Mouse (Mus musculus) ovary, postnatal 10 days (tissue): ENCODE results near the gene Dab1.

Experiments used
- DNase-seq: peaks from one replicate; pipeline ENCODE4 v3.0.0; 2022; ENCODE audit warnings: low spot score

Dab1 gene

DNA sequence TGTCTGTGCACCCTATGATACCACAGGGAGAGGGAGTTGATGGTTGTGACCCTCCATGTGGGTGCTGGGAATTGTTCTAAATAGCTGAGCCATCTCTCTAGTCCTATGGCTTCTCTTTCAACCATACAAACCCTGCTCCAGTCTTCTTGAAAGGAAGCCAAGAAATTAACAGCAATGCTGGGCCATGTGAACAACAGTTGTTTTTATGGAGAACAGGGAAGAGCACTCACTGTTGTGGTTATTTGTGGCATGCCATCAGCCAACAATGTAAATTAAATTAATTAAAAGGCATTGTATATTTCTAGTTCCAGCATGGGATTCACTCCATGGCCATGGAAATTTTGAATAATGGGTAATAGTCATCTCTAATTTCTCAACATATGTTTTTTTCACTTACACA lies 492.5 kb downstream of the Dab1 start:
- no peak for DNase-seq

DNA sequence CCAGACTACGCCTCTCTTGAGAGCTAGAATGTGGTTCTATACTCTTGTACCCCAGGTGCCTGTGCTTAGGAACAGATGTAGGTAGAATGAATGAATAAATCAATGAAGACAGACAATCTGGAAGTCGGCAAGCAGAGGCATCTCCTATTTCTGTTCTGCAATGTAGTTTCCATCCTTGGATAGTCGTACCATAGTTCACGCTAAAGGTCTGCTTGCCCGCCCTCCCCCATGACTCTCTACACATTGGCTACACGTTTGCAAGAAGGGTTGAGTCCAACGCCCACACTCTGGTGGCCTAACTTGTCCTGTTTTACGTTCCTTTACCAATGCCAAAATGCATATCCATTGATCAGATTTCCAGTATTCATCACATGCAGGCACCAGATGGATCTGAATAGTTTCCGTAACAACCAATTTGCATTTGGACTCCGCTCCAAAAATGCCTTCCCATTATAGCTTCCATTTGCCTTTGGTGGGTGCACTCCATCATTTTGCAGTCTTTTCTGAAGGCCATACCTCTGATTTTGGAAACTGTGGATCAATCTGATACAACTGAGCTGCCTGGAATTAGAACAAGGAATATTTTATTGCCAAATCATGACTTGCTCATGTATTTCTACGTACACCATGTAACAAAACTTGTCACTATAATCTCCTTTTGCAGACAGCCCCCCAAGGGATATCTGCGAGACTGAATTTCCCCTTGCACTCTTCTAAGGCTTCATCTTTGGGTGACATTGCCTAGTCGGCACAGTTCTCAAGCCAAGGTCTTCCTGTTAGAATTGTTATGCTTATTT lies 494.2 kb downstream of the Dab1 start:
- DNase-seq: no peak

DNA sequence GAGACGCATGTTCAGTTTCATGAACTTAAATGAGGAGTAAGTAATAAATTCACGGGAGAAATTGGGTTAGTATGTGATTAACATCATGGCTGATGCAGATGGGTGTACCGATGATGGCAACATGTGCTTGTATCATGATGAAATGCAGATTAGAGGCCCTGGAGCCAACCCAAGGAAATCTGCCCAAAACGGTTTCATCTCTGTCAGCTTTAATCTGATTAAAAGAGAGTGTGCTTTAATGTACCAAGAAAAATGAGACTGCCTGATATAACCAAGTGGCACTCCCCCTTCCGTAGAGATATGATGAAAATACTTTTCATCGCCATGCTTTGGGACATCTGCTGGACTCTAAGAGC lies 494.8 kb downstream of the Dab1 start:
- DNase-seq: no peak

DNA sequence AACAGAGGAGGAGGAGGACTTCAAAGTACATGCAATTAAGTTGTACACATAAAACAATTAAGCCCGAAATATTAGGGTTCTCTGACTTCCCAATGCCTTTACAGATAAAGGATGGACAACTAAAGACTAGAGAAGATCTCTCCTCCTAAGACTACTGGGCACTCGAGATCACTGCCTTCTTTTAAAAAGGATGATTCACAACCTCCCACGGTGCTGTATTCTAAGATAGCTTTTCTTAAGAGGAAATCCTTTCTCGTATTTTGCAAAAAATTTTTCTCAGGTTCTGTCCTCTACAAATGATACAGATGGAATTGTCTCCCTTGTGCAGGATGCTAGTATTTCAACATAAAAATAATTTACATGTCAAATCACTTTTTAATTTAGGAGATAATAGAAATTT lies 500.9 kb downstream of the Dab1 start:
- no peak for DNase-seq

DNA sequence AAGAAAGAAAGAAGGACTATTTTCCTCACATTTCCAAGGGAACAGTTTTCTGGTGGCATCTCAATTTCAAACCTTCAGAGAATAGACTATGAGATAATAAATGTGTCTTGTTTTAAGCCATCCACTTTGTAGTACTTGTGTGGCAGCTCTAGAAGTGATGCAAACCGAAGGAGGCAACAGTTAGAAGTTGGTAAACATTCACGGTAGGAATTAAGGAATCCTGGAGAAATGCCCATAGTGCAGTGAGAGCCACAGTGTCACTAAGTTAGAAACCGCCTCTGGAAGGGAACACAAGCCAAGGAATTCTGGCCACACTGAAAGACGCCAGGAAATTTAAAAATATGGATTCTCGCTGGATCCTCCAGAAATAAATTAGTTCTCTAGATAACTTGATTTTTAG lies 502.8 kb downstream of the Dab1 start:
- no peak for DNase-seq

DNA sequence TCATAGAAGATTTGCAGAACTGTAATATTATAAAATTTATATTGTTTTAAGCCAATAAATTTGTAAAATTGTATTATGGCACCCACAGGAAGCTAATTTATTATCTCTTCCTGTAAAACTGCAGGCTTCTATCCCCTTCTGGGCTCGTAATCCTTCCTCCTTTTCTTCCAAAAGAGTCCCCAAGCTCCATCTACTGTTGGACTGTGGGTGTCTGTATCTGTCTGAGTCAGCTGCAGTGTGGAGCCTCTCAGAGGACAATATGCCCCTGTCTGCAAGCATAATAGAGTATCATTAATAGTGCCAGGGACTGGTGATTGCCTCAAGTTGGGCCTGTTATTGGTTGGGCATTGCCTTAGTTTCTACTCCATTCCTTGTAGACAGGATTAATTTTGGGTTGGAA lies 503.2 kb downstream of the Dab1 start:
- DNase-seq: no peak

DNA sequence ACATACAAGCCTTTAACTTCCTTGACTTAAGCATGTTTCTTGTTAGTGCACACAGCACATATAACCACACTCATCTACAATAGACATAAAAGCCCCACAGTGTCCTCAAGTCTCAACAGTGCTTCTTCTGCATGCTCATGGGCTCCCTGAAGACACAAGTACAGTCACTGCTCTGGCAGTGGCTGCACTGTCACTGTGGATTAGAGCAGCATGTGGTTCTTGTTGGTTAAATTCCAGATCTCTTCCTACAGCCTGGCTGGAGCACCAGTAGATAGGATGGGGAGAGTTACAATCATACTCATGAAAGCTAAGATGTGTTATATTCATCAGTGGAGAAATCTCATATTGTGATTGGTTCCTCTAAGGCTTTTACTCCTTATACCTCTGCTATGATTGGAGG lies 534.5 kb downstream of the Dab1 start:
- DNase-seq: no peak

DNA sequence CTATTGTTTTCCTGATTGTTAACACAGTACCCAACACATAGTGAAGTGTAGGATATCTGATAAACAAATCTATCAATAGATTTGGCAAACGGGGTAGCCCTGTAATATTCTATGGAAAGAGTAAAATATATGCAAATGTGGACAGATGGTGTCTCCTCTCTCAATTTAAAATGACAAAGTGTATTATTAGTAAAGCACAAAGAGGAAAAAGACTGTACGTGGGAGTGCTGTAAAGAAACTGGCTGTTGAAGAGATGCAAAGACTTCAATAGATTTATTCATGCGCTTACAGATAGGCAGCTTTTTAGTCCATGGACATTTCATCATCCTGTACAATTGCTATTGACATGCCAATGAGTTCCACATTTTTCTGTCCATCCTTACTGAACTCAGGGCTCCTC lies 558.9 kb downstream of the Dab1 start:
- DNase-seq: no peak

DNA sequence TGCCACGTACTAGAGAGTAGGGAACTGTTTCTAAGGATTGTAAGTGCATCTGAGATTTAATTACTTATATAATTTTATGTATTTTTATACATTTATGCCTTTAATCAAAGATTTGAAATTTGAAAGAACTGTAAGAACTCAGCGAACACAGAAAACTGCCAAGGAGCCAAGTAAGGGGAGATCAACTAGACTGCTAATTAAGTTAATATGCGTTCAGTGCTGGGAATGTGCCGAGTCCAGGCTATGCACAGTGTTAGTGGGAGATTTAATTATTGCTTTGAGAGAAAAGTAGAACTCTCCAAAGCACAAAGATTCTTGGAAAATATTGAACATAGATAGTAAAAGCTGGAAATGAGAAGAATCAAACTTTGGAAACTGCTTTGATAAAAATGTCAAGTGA lies 567.2 kb downstream of the Dab1 start:
- no peak for DNase-seq

DNA sequence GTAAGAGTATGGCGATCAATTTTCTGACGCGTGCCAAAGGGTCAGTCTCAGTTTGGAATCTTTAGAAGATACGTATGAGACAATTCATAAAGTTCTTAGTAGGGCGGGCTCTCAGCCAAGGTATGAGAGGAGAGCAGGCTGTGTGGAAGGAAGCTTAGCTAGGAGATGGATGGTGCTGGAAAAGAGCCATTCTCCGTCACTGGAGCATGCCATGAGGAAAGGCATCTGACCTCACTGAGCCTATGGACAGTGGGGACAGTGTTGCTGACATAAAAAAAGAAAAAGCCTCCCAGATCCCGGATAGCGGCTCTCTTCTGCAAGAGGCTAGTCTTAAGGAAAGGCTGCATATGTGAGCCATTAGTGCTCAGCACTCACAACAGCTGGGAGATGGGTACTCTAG lies 579.5 kb downstream of the Dab1 start:
- no peak for DNase-seq

DNA sequence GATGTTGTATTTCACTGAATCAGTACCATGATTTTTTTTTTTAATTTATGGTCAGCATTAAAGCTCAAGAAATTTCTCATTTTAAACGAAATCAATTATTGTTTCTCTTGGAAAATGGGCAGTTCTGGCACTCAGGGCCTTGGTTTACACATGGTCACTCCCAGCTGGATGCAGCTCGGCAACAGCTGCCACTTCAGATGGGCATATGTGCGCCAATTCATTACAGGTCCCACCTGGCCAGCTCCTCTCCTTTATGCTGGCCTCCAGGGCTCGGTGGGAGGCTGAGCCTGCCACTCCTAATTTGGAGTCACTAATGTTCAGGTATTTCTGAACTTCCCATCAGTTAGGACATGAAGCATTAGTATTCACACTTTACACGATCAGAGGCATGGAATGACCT lies 582.5 kb downstream of the Dab1 start:
- no peak for DNase-seq

DNA sequence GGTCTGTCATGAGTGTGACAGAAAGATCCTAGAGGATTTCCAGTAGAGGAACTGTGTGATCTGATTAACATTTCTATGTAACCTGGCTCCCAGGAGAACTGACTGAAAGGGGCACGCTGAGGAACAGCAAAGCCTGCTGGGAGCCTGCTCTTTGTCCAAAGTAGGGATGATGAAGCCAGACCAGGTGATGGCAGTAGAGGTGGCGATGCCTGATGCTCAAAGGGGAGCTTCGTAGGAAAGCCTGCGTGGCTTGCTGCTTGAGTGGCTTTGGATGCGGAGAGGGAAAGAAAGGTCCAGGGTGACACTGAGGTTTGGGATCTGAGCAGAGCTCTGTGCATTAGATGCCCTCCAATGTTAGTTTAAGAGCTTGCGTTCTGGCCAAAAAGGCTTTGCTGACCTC lies 584.9 kb downstream of the Dab1 start:
- DNase-seq: no peak

DNA sequence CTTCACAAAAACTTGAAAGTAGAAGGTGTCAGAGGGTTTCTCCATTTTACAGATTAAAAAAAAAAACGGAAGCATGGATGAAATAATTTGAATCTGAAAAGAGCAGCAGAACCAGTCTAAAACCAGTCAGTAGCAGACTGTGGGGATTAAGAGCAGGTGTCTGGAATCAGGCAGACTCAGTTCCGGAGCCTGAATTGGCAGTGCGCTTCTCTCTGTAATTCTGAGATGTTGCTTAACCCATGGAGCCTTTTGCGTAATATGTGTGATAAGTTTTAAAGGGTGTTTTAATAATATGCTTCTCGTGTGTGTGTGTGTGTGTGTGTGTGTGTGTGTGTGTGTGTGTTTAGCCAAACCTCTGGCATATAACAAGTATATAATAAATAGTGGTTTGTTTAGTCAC lies 587.5 kb downstream of the Dab1 start:
- DNase-seq: no peak

DNA sequence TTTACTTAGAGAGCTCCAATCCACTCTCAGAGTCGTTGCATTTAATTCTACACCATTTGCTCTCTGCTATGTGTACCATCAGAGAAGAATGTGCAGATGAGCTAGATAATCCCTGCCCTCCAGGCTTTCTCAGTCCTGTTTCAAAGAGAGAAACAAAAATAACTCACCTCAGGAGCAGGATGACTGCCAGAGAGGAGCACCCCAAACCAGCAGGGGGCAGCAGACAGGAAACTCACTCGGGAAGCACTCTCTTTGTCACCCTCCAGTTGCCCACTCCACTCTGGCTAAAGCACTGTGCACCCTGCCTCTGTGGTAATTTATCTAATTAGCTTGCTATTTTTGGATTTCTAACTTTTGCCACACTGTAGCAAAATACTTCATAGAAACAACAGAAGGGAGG lies 589.9 kb downstream of the Dab1 start:
- DNase-seq: no peak

DNA sequence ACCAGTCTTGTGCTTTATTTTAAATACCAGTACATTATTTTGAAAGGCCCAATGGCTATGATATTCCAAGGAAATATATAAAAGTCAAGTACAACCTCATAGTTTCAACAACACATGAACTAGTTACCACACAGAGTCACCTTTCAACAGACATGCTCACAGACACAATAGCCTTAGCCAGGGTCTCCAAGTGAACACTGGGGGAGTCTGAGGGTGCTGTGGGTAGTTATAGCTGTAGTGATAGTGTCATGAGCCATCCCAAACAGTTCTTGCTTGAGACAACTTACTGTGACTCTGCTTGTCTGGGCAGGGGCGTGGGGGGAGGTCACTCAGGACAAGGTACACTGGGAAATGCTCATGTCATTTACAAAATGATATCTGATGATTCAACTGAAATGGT lies 591.6 kb downstream of the Dab1 start:
- no peak for DNase-seq

DNA sequence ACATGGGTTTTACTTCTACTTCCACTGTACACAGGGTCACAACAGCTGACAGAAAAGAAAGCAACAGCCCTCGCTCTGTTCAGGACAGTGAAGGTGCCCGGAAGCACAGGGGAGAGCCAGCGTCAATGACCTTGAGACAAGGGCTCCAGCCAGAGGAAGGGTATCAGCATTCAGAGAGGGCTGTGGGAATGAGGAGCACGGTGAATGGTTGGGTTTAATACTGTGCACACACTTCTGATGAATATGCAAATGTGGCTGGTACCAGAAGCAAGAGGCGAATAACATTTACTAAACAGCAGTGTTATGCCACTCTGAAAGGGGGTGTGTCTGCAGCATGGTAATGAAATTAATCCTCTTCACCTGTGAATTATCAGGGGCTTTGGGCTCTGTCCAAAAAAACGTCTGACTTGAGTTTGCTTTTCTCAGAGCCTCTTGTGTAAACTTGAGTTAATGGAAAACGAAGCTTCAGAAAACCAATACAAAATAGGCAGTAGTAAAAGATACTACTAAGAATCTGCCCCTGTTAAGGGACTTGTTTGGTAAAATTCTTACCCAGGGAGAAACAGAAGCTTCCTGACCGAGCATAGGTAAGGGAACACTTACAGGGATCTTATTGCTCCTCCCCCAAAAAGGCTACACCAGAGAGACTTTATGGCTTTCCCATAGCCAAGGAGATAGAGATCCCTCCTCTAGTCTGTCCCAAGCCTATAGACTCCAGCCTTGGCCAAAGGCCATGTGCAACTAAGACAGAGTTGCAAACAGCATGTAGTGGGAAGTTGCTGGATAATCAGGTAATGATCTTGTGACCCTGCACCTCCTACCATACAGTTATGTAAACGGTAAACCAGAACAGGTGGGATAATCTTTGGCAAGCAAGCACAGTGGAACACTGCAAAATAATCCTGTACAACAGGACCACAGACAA lies 592.6 kb downstream of the Dab1 start:
- no peak for DNase-seq

DNA sequence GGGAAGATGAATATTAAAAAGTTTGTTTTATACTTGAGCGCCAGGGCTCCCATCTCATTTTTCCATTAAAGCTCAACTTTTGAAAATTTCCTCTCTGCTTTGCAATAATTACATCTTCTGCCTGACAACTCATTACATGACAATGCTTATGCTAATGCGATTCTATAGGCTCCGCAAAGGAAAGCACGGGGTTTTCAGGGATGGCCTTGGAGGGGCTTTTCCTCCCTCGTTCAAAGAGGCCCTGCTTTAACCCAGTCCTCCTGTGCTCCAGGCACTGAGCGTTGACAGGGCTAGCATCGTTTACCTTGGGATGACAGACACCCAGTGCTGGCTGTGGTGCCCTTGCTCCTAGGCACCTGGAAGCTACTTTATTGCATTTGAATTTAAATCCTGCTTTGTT lies 595.6 kb downstream of the Dab1 start:
- no peak for DNase-seq

DNA sequence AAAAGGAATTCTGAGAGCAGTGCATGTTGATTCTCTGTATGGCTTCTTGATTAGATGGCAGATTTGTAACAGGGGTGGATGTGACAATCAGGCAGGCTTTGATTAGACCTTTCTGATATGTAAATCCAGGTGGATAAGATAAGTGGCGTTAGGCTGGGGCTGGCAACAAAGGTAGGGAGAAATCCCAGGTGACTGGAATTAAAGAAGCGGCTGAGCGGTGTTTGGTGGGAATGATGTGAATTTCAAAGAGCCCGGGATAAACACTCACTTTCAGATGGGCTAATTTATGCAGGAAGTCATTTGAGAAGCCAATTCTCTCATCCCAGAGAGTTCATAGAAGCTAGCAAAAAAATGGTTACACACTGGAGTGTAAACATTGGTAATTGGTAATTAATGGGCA lies 598.2 kb downstream of the Dab1 start:
- DNase-seq: no peak

DNA sequence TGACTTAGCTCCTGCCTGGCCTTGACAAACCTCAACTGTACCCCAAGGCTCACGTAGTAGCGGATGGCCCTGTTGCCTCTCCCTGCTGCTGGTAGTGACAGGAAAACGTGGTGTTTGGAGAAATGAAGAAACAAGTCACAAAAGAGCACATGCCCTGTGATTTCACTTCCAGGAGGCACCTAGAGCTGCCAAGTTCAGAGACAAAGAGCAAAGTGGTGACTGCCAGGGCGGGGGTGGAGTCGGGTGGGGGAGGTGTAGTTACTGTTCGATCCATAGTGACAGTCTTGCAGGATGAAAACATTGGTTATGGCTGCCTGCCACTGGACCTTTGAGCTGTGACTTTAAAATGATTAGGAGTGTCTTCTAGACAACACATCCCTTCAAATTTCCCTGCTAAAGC lies 599.6 kb downstream of the Dab1 start:
- no peak for DNase-seq

DNA sequence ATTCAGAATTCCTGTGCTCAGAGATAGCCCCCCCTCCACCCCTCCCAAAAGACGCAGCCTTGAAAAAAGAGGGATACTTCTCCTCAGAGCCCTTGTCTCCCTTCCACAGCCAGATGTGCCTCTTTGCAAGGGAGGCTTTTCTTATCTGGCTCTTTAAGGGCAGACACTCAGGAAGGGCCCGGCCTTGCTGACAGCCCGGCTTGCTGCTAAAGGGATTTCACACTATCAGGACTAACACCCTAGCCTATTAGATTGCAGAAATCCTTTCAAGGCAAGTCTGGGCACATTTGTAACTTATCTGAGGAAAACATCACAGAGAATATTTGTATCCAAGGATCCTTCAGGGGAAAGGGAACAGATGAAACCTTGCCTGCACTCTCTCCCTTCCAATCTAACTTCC lies 600.9 kb downstream of the Dab1 start:
- DNase-seq: no peak

DNA sequence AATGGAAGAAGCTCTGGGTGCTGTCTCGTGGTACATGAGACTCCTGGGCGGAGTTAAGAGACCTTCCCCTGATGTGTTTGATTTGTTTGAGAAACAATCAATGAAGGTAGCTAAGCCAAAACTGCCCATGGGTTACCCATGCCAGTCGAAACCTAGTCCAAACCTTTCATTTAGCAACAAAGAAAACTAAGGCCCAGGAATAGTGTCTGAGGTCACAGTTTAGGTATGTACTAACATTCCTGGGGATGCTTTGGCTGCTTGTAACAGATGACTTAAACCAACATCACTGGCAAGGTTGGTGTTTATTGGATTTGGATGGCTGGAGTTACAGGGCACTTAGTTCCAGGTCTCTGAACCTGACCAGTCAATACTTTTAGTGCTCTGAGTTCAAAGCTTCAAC lies 610.1 kb downstream of the Dab1 start:
- DNase-seq: no peak

DNA sequence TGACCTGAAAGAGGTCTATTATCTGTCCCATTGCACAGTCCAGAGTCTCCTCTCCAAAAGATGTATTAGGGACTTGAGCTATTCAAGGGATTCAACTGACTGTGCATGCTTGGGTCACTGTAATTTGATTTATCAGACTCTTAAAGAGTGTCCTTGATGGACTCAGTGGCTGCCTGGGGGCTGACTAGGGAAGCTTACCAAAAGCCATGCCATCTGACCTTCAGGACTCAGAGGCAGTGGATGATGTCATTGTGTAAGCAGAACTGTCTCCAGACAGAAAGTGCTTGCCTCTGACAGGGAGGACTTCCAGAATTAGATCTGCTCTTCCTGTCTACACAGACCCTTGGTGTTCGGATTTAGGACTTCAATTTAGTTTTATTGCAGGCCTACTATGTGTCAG lies 627.3 kb downstream of the Dab1 start:
- DNase-seq: no peak

DNA sequence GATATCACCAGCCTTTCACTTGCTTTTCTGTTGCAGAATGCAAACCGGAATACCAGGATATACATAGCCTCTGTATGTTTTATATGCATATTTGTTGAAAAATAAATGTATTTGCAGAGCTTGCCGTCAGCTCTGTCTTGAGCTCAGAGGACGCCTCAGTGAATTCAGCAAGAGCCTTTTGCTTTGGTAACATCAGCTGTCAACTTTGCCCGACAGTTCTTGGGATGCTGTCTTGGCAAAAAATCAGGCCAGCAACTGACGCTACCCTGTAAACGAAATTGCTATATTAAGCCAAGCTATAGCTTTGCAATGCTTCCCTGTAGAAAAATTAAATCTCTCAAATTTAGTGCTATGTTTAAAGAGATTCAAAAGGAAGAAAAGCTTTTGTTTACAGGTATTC lies 630.3 kb downstream of the Dab1 start:
- no peak for DNase-seq

DNA sequence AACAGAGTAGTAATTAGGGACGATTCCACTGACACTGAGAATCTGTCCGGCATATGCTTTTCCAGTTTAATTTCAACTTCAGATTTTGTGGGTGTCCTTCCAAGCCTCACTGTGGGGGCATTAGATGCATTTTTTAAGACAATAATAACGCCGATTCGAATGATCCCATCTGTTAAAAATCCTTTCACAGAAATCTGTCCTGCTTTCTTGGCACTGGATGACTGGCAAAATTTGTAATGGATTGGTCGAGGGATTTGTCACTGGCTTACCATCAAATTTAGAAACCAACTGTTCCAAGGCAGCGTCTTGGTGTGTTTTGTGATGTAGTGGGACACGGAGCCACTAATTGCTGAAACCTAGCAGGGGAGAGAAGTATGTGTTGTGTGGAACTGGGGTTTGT lies 638.6 kb downstream of the Dab1 start:
- no peak for DNase-seq
